Mouse (Mus musculus) left cerebral cortex, postnatal 4 days (tissue): ENCODE measurements around the gene Mapre3. TPM values are rescaled to one million over a fixed set of nuclear protein-coding genes. Genes with fewer than 3 reads are reported as not detected.
A peak's percentile ranks its signal among the peaks of the same experiment; 100 is the strongest.
"Not testable (repeated sequence)": the region's sequence is repeated elsewhere in the genome, so short reads cannot be mapped to it uniquely, and the experiment has no call there.

Experiments used
- DNase-seq: peaks from one replicate; pipeline ENCODE4 v3.0.0-alpha.2; 2022
- intact Hi-C: fragments of 180-260 bp; cut with DNase I; formaldehyde crosslinking; loops from one replicate; pipeline ENCODE4 v1.15.1; 2025
- total RNA-seq, 2 experiments: library from RNA; stranded (reverse); gene quantifications; 2 replicates each; pipeline ENCODE4 v1.2.3; 2021

Gene Mapre3
- total RNA-seq, 2 experiments from 2014 or later = 143 to 144 TPM

GRCm38 (mm10) chr5:30874365-30874764, 59.9 kb downstream of the Mapre3 start:
- no peak for DNase-seq
- intact Hi-C loops = no loop called here

DNA sequence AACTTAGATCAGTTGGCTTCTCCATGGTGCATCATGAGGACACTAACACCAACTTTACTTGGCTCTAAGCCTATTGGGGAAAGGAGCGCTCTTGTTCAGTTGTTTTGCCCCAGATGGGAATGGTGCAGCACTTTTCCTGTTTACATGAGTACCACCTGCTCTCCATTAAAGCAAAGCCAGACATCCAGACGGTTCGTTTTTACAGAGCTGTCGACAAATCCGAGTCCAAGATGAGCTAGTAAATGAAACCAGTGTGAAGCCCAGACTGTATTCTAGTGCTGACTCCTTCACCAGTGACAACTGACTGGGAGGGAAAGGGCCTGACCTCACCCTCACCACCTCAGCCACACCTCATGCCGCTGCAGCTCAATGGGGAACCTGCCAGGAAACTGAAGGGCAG, 64.2 kb downstream of the Mapre3 start:
- DNase-seq = no peak
- intact Hi-C loops = no loop called here

DNA sequence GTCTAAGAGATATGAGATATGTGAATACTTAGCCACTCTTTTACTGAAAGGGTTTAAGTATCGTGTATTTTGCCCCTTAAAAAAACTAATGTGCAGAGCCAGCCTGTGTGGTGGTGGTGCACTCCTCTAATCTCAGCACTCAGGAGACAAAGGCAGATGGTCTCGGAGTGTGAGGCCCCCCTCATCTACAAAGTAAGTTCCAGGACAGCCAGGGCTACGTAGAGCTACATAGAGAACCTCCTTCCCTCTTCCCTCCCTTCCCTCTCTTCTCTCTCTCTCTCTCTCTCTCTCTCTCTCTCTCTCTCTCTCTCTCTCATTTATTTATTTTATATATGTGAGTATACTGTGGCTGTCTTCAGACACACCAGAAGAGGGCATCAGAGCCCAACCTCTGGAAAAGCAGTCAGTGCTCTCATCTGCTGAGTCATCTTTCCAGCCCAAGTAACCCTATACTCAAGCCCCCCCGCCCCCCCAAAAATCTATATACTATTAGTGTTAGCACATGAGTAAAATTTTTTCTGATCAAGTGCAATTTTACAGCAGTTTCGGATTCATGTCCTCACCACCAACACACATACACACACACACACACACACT, 65.0 kb downstream of the Mapre3 start:
- DNase-seq = no peak
- intact Hi-C loops = no loop called here

DNA sequence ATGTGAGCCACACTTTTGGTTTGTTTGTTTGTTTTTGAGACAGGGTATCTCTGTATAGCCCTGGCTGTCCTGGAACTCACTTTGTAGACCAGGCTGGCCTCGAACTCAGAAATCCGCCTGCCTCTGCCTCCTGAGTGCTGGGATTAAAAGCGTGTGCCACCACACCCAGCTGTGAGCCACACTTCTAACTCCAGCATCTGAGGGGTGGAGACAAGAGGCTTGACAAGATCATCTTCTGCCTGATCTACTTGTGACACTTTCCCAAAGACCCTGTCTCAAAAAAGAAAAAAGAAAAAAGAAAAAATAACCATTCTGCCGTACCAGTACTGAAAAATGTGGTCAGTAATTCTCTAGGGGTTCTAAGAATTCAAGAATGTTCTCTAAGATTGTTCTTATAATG, 67.4 kb downstream of the Mapre3 start:
- DNase-seq, intact Hi-C loops: not testable (repeated sequence)

- intact Hi-C loops = no loop called here
- DNase-seq = no peak
These were observed 71.8 kb downstream of the Mapre3 start for GRCm38 (mm10) chr5:30886209-30886608.

GRCm38 (mm10) chr5:30886731-30887130, 72.3 kb downstream of the Mapre3 start:
- DNase-seq = no peak
- intact Hi-C loops = no loop called here

DNA sequence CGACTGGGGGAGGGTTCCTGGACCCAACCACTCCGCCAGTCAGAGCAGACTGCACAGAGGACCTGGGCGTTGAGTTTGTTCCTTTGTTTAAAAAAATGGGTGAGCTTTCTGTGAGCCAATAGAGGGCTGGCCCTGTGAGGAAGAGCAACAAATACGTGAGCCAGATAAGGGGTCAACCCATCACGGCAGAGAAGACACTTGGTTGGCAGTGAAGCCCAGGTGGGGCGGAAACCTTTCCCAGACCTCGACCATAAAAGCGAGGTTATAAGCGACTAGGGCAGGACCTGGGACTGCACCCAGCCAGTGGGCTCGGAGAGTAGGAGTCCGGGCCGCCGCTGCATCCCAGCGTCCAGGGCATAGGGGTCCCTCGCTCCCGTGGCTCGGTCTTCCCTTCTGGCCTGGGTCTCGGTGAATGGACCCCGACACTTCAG, 72.9 kb downstream of the Mapre3 start:
- peak; percentile 72 for DNase-seq
- intact Hi-C loops = no loop called here

- intact Hi-C loops = no loop called here
- DNase-seq = peak; percentile 90
These were observed 73.5 kb downstream of the Mapre3 start for GRCm38 (mm10) chr5:30887858-30888336.

GRCm38 (mm10) chr5:30888337-30889087, 74.1 kb downstream of the Mapre3 start, which contains the start of gene Agbl5:
Gene Agbl5, plus strand, starts transcription at chr5:30888694.
- intact Hi-C loops = no loop called here
- peak; percentile 96 for DNase-seq

DNA sequence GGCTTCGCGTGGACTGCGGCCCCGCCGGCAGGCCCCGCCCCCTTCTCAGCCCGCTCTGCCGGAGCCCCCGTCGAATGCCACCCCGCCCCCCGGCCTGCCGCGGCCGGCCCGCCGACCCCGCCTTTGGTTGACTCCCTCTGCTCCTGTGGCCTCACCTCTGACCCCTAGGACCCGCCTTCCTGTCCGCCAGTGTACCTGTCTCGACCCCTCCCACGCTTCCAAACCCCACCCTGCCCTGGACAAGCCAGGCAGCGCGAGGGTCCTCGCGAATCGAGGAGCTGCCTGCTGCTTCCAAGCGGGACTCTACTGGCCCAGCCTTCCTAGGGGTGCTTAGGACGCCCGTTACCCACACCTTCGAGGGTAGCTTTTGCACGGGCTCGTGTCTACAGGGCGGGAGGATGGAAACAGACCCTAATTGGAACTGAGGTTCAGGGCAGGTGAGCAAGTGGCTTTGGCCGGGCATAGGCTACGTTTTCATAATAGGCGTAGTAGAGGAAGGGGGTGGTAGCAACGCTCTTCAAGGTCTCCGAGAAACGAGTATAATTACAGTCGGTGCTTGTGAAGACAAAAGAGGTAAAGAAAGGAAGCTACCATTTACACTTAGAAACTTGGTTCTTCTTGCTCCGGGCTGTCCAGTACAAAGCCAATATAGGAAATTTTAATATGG, 74.8 kb downstream of the Mapre3 start:
- no peak for DNase-seq
- intact Hi-C loops = no loop called here

- intact Hi-C loops = no loop called here
- no peak for DNase-seq
These were observed 75.9 kb downstream of the Mapre3 start for GRCm38 (mm10) chr5:30890375-30890774.

- intact Hi-C loops = no loop called here
- DNase-seq = no peak
These were observed 87.4 kb downstream of the Mapre3 start for GRCm38 (mm10) chr5:30901860-30902259.

DNA sequence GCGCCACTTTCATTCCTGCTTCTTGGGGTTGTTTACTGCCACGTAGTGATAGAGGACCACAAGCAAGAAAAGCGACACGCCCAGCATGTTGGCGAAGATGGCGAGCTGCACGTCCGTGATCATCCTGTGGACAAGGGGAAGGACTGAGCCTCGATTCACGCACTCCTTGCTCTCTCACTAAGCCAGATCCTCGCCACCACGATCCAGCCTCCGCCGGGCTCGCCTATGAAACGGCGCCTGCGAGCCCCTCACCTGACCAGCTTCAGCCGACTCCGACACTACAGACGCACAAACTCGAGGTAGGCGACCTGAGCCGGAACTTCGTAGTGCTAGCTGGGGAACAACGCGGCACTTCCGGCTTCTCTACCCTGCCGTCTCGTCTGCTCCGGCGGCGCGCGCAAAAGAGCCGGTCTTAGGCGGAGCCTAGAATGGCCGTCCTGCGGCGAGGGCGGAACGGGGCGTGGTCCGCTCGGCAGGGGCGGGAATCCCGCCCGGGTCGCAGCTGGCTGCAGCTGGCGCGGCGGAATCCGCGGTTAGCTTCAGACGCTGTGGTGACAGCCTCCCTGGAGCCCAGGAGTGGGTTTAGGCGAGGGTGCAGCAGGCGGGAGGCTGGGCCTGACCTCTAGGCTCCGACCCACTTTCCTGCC, 93.1 kb downstream of the Mapre3 start, which contains the start of gene Ost4:
Ost4 (minus strand) TSS at position 376 of the 647 bp plus-strand sequence.
- intact Hi-C loops = no loop called here
- peak; percentile 93 for DNase-seq

GRCm38 (mm10) chr5:30908426-30909299, 94.2 kb downstream of the Mapre3 start:
- intact Hi-C loops = no loop called here
- no peak for DNase-seq

GRCm38 (mm10) chr5:30909300-30909659, 94.8 kb downstream of the Mapre3 start:
- DNase-seq = no peak
- intact Hi-C loops = no loop called here

DNA sequence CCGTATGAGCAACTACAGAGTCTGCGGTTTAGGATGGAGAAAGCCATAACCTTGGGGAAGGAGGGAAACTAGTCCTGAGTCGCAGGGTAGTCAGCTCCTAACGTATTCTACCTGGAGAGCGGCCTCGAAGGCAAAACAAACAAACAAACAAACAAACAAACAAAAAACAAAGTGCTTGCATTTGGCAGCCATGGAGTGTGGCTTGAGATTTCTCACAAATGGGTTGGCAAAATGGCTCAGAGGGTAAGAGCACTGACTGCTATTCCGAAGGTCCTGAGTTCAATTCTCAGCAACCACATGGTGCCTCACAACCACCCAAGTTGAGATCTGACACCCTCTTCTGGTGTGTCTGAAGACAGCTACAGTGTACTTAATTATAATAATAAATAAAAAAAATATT, 95.4 kb downstream of the Mapre3 start:
- intact Hi-C loops = no loop called here
- no peak for DNase-seq

DNA sequence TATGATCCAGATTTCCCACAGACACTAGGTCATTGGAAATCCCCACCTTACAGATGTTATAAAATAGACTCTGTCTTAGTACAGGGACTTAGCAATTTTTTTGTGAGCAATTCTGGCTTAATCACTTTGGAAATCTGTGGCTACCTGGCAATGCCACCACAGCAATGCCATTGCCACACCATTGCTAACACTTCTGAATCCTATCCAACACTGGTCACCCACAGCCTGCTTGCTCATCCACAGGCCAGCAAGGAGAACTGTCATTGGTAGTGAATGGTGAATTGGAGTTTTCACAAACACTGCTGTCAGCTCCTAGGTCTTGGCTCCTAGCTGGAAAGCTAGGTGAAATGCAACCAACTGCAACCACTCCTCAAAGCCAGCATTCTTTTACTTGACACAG, 96.0 kb downstream of the Mapre3 start:
- intact Hi-C loops = no loop called here
- no peak for DNase-seq

GRCm38 (mm10) chr5:30912156-30912555, 97.7 kb downstream of the Mapre3 start:
- intact Hi-C loops = no loop called here
- DNase-seq = peak; percentile 43

- peak; percentile 53 for DNase-seq
- intact Hi-C loops = no loop called here
These were observed 98.8 kb downstream of the Mapre3 start, which contains the start of gene Emilin1 for GRCm38 (mm10) chr5:30913060-30913841. Gene Emilin1, plus strand, starts transcription at chr5:30913402.
